Mouse (Mus musculus) heart, postnatal 0 days (tissue): ENCODE data around the gene Grid1.

ENCODE experiments used
- CTCF ChIP-seq: IDR thresholded peaks from 2 replicates; pipeline ENCODE4 v1.5.1; 2016; ENCODE audit warnings: antibody characterized with exemption, control low read depth, low read depth
- EP300 ChIP-seq: IDR thresholded peaks from 2 replicates; pipeline ENCODE4 v1.6.1; 2016; ENCODE audit warnings: antibody characterized with exemption, low read depth

- TF ChIP-seq EP300 (no peak), CTCF (no peak)
Measured at GRCm38 (mm10) chr14:35123260-35123875, 303.5 kb downstream of the Grid1 start.
